Mouse (Mus musculus) layer of hippocampus, postnatal 36 days (tissue): ENCODE measurements around the gene Them5. TPM values are rescaled to one million over a fixed set of nuclear protein-coding genes. Genes with fewer than 3 reads are reported as not detected.

ENCODE experiments used
- DNase-seq, 2 experiments: peaks; one replicate each; pipeline ENCODE4 v3.0.0; 2022
- total RNA-seq, 2 experiments: library from RNA; stranded (reverse); gene quantifications; 2 replicates each; pipeline ENCODE4 v1.2.3; 2021

The Them5 gene
- not detected for total RNA-seq

DNA sequence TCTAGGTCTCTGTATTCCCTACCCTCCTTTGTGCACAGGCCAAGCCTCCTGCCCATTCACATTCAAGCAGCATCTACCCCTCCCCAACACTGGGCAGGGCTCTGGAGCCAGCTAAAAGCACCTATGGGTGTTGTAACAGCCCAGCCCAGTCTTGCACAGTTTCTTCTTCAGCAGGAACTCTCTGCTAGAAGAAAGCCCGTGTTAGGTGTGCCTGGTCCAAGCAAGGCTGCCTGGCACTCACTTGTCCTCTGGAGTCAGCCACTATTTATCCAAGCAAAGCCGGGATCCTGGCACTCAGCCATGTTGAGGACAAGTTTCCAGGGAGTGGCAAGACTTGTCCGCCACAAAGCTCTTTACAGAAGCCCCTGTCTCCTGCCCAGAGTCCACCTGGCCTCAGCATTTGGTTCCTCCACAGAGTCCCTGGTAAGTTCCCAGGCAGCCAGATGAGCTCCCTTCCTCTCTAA lies at the start of gene Them5:
TSS of gene Them5 (plus strand) at position 141 of the 464 bp plus-strand sequence.
- no peak for DNase-seq

DNA sequence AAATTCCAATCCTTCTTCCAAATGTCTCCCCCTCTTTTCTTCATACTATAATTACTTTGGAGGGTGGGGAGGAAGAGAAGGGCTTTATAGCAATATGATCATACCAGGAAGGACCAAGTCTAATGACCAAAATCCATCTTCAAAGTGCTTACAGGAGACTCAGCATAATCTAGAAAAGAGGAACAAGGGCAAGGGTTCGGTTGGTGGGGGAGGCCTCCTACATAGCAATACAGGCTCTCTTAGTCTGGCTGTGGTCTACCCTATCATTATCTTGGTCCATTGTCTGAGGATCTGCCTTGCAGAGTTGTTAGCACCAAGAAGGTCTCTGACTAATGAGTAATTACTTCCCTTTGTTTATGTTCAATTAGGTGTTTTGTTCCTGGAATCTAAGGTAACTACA lies 36.4 kb upstream of the Them5 start:
- DNase-seq = no peak

DNA sequence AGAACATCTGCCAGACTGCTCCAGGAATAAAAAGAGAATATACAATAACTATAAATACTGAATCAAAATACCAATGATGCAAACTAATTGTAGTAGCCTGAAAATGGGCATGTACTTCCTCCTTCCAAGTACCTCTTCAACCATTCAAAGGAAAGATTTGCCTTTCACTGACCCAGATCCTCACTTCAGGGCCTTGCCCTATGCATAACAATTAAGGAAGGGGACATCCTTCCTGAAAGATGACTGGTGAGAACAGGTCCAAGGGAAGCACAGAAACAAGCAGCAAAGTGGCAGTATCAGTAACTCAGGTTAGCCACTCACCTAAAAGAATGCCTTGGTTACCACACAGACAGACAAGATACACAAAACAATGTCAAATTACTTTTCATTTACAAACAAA lies 34.9 kb upstream of the Them5 start:
- DNase-seq = no peak

DNA sequence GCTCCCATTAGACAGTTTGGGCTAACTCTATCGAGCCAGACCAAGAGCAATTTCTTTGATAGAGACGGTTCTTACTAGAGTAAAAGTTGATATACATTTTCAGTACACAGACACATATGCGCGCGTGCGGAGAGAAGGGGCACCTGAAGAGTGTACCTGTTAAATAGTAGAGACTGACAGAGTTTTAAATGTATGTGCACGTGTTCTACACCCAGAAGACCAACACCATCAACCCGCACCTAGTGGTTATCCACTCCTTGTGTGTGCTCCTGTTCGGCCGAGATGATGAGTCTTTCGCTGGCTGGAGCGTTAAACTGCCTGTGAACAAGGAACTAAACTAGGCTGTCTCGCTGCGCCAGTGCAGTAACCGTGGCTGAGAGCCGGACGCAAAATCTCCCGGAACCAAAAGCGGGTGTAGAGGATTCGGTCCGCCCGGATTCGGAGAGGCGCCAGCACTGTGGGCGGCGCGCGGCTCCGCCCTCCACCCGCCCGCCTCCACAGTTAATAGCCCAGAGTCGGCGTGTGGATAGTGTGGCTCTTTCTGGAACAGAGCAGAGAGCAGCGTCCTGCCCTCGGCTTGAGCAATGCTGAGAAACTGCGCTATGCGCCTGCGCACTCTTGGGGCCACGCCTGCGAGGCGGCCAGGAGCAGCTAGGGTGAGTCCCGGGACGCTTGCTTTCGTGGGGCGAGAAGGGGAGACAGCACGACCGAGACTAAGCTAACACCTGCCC lies 32.1 kb upstream of the Them5 start, which contains the start of gene Them4:
TSS of gene Them4 (plus strand) at position 457 of the 731 bp plus-strand sequence.
- DNase-seq = peak; percentile 90 to 91

DNA sequence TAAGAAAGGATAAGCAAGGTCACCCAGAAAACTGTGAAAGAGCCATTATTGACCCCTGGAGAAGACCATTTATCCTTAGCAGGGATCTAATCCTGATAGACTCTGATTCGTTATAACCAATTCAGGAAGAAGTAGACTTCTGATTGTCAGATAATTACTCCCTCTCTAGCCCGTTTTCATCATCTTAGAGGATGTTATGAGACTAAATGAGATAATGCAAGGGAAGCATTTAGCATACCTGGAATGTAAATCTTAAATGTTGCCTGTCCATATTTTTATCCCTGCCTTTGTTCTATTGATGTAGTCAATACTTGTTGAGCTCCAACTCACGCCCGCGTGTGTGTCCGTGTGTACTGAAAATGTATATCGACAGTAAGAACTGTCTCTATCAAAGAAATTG lies 31.4 kb upstream of the Them5 start:
- no peak for DNase-seq

DNA sequence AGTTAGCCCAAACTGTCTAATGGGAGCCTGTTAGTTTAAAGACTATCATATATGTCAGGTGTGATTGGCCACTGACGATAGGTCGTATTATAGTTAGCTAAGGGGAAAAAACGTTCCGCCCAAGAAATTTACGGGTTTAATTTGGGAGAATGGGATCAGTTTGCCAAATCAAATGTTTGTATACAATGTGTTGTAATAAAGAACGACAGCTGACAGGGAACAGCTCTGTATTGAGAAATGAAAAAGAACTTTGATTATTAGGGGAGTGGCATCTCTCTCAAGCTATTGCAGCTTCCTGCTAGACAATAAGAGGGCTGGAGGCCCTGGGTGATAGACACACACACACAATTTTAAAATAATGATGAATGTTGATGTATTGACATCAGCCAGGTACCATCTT lies 31.0 kb upstream of the Them5 start:
- DNase-seq = no peak

DNA sequence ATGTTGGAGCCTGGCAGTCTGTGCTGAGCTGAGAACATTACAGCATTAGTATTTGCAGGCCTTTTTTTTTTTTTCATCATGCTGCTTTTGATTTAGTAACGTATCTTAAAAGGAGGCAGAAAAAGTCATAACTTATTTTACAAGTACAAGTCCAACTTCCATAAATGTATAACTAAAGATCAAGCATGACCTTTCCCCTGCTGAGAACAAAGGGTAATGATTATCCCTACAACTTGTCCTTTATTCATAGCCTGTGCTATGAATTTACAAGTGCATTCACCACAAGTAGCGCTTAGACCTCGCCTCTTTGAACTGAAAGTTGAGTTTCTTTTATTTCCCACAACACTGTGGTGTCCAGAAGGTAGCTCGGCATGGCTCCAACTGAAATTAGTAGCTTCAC lies 30.5 kb upstream of the Them5 start:
- DNase-seq = no peak

DNA sequence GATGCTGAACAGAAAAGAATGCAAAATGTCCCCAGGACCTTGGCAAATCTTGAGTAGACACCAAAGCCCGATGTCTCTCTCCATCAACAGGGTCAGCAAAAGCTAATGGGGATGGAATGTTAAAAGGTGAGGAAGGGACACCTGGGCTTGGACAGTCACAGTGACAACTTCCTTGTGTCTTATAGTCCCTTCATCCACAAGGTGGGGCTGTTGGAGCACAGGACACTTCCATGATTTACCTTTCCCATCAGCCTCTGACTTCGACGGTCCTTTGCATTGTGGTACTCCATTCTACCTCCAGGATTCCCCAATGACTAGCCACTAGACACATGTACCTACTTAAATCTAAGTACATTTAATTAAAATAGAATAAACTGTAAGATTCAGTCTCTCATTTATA lies 13.2 kb upstream of the Them5 start:
- DNase-seq = no peak

DNA sequence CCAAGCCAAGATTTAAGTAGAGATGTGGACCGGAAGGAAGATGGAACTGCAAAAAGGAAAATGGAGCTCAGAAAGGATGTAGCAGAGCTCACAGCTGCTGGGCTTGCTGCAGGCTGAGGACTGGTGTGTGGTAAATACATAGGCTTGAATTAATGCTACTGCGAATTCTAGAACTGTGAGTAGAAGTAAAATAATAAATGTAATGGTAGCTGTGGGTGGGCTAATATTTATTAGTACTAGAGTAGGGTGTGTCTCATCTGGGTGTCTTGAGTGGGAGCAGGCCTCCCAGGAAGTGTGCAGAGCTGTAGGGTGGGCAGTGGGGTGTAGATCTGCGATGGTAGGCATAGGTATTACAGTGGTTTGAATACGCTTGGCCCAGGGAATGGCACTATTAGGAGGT lies 7.5 kb upstream of the Them5 start:
- no peak for DNase-seq

DNA sequence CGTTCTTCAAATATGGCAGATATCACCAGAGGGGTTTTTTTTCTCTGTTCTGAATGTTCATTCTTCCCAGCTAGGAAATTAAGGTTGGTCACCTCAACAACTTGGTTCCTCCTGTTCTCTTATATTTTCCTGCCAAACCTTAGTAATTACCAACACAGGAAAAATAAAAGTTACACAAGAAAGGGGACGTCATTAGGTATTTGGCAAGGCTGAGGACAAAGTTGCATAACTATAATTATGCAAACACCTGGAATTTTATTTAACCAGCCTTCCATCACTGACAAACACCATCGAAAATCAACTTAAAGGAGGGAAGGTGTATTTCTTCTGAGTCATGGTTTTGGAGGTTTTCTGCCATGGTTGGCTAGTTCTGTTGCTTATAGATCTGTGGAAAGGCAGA lies 3.4 kb upstream of the Them5 start:
- no peak for DNase-seq

DNA sequence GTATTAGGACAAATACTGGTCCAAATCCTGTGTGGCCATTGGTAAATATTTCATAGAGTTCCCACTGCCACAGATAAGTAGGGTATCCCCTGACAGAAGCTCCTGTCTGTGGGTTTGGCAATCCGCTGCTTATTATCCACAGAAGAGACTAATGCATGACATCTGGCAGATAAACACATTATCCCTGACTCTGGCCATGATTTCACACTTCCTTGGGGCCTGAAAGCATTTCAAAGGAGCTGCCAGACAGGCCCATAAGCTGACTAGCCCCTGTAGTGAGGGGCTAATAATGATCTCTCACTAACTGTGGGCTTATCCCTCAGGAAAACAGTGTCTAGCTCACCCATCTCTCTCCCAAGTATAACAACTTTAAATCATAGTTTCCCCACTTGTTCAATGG lies 653 bp downstream of the Them5 start:
- no peak for DNase-seq

DNA sequence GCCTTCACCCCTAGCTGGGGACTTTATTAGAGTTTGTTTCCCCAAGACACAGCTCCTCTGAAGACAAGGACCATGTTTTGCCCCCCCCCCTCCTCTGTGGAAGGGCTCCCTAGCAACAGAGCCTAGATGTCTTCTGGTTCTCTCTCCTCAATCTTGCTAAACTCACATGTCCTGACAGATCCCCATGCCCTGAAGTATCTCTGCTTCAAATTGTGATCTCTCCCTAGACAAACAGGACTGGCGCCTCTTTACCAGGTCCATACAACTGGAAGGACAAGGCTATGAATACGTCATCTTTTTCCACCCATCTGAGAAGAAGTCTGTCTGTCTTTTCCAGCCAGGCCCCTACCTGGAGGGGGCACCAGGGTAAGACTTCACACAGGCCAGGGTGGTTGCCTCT lies 2.3 kb downstream of the Them5 start:
- DNase-seq = no peak

DNA sequence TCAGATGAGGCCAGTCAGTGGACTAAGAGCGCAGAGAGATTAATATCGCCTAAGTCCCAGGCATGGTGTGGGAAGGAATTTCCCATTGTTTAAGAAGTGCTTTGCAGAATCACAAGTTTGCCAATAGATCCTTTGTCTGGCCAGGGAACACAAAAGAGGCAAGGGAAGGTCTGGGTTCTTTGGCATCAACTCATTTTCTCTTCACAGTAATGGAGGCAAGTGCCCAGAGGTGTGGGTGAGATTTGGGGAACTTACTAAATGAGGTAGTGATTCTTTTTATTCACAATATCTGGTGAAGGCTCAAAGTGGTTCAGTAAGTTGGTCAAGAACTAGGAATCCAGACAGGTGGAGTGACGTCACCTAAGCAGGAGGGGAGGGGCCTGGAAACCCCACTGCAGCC lies 3.0 kb downstream of the Them5 start:
- DNase-seq = no peak

DNA sequence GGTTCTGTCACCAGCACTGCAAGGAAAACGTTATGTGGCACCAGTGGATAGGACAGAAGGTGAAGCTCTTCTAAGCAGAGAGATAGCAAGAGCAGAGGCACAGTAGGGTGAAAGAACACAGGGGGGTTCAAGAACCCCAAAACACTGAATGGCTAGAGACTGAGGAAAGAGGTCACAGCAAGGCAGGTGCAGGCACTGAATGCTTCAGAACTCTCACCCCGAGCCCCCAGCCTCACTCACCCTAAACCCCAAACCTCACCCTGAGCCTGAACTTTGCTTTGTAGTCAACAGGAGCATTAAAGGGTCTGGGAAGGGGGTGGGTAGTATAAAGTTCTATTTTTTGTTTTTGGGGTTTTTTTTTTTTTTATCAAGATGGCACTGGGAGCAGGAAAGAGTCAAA lies 6.2 kb downstream of the Them5 start:
- no peak for DNase-seq

DNA sequence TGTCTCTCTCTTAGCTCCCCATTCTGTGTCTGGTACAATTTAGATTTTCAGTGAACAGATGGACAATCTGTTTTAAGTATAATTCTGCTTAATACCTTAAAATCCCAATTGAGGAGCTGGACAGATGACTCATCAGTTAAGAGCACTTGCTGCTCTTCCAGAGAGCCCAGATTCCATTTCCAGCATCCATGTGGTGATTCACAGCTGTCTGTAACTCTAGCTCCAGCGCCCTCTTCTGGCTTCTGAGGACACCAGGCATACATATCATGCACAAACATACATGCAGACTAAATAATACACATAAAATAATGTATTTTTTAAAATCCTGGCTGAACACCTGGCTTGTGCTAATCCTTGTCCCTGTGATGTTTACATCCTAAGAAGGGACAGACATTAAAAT lies 18.9 kb downstream of the Them5 start:
- peak in 1 of 2 experiments; percentile 35 for DNase-seq

DNA sequence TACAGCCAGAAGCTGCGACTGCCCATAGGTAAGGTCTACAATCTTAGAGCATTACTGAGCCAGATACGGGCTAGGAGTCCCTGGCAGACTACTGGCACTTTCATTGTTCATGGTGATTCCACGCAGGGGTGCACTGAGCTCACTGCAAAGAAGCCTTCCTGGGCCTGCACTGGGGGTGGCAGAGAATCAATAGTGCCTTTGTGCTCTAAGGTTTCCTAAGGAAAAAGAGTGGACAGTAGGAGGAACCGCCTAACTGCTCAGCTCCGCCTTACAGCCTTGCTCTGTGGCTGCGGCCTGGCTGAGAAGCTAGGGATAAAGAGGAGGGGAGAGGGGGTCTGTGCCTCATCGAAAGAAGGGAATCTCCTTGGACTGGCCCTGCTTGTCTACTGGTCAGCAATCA lies 20.2 kb downstream of the Them5 start, which contains the start of gene C2cd4d:
TSS of gene C2cd4d (plus strand) at position 301 of the 400 bp plus-strand sequence.
- no peak for DNase-seq

DNA sequence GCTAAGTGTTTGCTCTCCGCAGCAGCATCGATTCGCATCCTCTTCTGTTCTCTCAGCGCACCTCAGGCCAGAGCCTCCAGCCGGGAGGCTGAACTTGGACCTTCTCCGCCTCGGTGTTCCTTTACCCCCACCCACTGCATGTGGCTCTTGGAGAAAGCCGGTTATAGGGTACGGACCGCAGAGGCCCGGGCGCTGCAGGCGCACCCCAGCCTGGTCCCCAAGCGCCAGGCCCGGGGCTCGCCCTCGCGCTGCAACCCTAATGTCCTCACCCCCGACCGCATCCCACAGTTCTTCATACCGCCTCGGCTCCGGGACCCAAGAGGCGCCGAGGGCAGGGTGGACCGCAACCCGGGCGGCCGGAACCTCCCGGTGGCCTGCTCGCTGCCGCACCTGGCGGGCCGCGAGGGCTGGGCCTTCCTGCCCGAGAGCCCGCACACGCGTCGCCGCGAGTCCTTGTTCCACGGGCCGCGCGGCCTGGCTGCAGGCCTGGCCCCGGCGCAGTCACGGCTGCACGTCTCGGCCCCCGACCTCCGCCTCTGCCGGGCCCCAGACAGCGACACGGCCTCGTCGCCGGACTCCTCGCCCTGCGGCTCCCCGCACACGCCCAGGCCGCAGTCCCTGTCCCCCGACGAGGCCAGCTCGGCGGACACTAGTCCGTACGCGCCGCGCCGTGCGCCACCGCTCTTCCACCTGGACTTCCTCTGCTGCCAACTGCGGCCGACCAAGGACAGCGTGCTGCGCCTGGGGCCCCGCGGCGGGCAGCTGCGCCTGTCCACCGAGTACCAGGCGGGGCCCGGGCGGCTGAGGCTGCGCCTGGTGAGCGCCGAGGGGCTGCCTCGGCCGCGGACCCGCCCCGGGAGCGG lies 21.6 kb downstream of the Them5 start:
- peak in 1 of 2 experiments; percentile 46 for DNase-seq

DNA sequence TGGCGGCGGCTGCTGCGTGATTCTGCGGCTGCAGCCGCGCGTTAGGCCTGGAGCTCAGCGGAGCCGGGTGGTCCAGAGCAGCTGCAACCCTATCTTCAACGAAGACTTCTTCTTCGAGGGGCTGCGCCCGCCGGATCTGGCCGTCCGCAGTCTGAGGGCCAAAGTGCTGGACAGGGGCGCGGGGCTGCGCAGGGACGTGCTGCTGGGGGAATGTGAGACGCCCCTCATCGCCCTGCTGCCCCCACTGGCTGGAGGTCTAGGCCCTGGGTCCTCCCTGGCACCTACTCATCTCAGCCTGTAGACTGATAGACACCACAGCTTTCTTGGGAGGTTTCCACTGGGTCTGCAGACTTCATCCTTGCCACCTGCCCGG lies 22.2 kb downstream of the Them5 start:
- DNase-seq = no peak

DNA sequence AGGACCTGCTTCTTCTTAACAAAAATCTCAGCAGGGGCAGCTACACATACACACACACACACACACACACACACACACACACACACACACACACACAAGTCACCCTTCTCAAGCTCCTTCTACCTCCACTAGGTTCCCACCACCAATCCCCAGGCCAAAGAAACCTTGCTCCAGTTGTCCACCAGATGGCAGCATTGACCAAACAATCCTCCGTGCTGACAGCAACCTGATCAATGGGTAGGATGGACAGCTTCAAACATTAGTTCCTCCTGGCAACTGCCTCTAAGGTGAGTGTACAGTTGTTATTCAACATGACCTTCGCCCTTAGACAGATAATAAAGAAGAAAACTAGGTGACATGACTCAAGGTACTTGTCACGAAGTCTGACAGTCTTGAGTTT lies 24.9 kb downstream of the Them5 start:
- peak; percentile 78 to 82 for DNase-seq

DNA sequence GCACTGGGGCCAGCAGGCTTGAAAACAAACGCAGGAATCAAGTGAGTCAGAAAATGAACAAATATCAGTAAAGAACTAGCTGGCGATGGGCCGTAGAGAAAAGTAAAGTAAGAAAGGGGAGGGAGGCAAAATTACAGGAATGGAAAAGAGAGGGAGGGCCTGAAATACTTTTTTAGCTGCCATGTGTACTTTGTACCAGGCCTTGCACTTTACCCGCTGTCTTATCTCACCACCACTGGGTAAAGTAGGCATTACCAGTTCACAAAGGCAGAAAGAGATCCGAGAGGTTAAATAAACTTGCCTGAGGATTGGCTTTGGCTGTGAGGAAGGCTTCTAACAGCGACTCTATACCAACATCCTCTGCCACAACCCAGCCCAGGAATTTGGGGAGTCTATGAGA lies 25.6 kb downstream of the Them5 start:
- no peak for DNase-seq

DNA sequence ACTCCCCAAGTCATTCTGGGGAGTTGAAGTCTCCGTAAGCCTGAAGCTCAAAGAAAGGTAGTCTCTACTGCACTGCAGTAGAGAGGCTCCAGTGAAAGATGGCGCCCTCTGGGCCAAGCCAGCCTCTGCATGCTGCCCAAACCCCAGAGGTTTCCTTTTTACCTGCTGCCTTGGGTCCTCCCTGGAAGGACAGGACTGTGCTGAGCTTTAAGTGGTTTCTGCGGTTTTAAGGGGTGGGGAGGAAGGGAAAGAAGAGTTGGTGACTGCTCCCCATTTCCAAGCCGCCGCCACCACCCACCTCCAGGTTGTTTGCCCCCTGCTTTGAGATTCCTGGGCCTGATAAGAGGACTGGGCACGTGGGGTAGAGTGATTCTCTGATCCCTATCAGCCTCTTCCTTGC lies 26.7 kb downstream of the Them5 start:
- no peak for DNase-seq

DNA sequence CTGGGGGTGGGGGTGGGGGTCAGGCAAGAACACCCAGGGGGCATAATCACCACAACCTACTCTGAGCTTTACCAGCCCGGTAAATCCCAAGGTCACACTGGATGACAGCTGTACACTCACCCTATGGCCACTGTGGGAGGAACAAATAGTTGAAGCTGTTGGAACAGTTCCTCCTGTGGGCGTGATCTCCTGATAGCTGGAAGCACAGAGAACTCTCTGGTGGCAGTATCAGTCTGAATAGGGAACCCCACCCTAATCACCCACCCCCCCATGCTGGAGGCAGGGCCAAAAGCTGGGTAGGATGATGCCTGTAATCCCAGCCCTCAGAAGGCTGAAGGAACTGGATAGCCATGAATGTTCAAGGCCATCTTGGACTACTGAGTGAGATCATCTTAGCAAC lies 27.8 kb downstream of the Them5 start:
- no peak for DNase-seq

DNA sequence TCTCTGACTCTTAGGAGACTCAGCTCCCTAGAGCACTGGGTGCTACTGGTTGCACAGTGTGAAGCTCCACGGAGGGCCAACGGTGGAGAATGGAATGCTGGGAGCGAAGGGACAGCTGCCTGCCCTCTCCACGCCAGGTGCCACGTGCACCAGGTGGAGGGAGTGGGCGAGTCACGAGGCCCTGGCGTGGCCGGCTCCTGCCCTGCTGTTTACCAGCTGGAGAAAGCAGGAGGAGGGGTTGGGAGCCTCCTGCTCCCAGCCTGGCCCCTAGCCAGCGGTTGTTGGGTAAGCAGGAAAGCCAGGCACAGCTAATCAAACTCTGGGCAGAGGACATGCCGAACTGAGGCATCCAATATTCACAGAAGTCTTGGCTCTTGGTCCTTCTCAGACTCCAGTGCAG lies 29.7 kb downstream of the Them5 start:
- DNase-seq = peak in 1 of 2 experiments; percentile 59

DNA sequence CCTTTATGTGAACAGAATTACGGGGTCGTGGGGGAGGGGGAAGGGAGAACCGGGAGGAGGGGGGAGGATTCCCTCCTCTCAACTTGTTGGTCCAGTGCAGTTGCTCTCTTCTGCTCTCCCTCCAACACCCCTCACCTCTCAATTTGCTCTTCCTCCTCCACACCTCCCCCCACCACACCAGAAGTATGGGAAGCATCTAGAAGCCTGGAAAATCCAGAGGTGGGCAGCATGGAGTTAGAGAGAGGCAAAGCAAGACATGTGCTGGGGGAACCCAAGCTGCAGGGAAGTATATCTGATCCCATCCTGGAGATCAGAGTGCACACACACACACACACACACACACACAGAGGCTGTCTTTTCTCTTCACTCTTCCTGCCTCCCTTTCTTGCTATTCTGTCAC lies 30.1 kb downstream of the Them5 start:
- DNase-seq = no peak
